Mouse (Mus musculus) adrenal gland (tissue): ENCODE measurements around the gene Gpr34.

ENCODE experiments used
- intact Hi-C: fragments of 180-260 bp; cut with DNase I; formaldehyde crosslinking; loops from one replicate; pipeline ENCODE4 v1.15.1; 2025
- long read RNA-seq, 2 experiments: library from polyadenylated mRNA; unstranded; transcript quantifications; one replicate each; pipeline ENCODE4 v2.0.0; 2020; ENCODE audit warnings: borderline replicate concordance in 1 of 2; ENCODE audit not compliant: insufficient replicate concordance in 1 of 2

The Gpr34 gene
- long read RNA-seq, experiment 1, partial matches to known transcripts: 0 of 2 reads
- long read RNA-seq, experiment 1, other reads (novel, unspliced or antisense): 1 of 2 reads
- long read RNA-seq, experiment 2, partial matches to known transcripts: 0 of 1 reads
- long read RNA-seq, experiment 2, other reads (novel, unspliced or antisense): 0 of 1 reads

GRCm38 (mm10) chrX:13631599-13632283, at the start of gene Gpr34:
Gene Gpr34 (plus strand): TSS chrX:13632089.
- intact Hi-C loops: no loop called here

GRCm38 (mm10) chrX:13599373-13599772, 32.5 kb upstream of the Gpr34 start:
- intact Hi-C loops: no loop called here

GRCm38 (mm10) chrX:13599966-13600365, 31.9 kb upstream of the Gpr34 start:
- intact Hi-C loops: no loop called here

GRCm38 (mm10) chrX:13606741-13607140, 25.1 kb upstream of the Gpr34 start:
- intact Hi-C loops: no loop called here

GRCm38 (mm10) chrX:13607752-13608151, 24.1 kb upstream of the Gpr34 start:
- intact Hi-C loops: no loop called here

- intact Hi-C loops: no loop called here
These were observed 20.8 kb upstream of the Gpr34 start for GRCm38 (mm10) chrX:13611114-13611513.

- intact Hi-C loops: no loop called here
These were observed 19.8 kb upstream of the Gpr34 start for GRCm38 (mm10) chrX:13612115-13612514.

GRCm38 (mm10) chrX:13616726-13617125, 15.2 kb upstream of the Gpr34 start:
- intact Hi-C loops: no loop called here

GRCm38 (mm10) chrX:13617294-13617693, 14.6 kb upstream of the Gpr34 start:
- intact Hi-C loops: no loop called here

GRCm38 (mm10) chrX:13618476-13618875, 13.4 kb upstream of the Gpr34 start:
- intact Hi-C loops: no loop called here

- intact Hi-C loops: no loop called here
These were observed 10.4 kb upstream of the Gpr34 start for GRCm38 (mm10) chrX:13621473-13621872.

GRCm38 (mm10) chrX:13622654-13623053, 9.2 kb upstream of the Gpr34 start:
- intact Hi-C loops: no loop called here

GRCm38 (mm10) chrX:13636398-13636797, 4.5 kb downstream of the Gpr34 start:
- intact Hi-C loops: no loop called here

- intact Hi-C loops: no loop called here
These were observed 7.0 kb downstream of the Gpr34 start for GRCm38 (mm10) chrX:13638894-13639293.

GRCm38 (mm10) chrX:13651889-13652288, 20.0 kb downstream of the Gpr34 start:
- intact Hi-C loops: no loop called here

GRCm38 (mm10) chrX:13652291-13652690, 20.4 kb downstream of the Gpr34 start:
- intact Hi-C loops: no loop called here

GRCm38 (mm10) chrX:13655005-13655421, 23.1 kb downstream of the Gpr34 start:
- intact Hi-C loops: loop anchor here (5.0 kb wide), 2 partner anchors 193 to 433 kb away; no protein-coding TSS in a partner anchor

GRCm38 (mm10) chrX:13655906-13656305, 24.0 kb downstream of the Gpr34 start:
- intact Hi-C loops: loop anchor here (5.0 kb wide), 2 partner anchors 194 to 434 kb away; no protein-coding TSS in a partner anchor

- intact Hi-C loops: loop anchor here (5.0 kb wide), 2 partner anchors 194 to 434 kb away; no protein-coding TSS in a partner anchor
These were observed 24.8 kb downstream of the Gpr34 start for GRCm38 (mm10) chrX:13656721-13657120.

- intact Hi-C loops: loop anchor here (5.0 kb wide), 2 partner anchors 196 to 436 kb away; no protein-coding TSS in a partner anchor
These were observed 26.8 kb downstream of the Gpr34 start for GRCm38 (mm10) chrX:13658616-13659140.

GRCm38 (mm10) chrX:13659201-13659890, 27.5 kb downstream of the Gpr34 start:
- intact Hi-C loops: loop anchor here (5.0 kb wide), 2 partner anchors 197 to 437 kb away; no protein-coding TSS in a partner anchor

- intact Hi-C loops: no loop called here
These were observed 29.2 kb downstream of the Gpr34 start, which contains the start of gene Gpr82 for GRCm38 (mm10) chrX:13661063-13661462. Gene Gpr82 (plus strand): TSS chrX:13661363.
